Mouse (Mus musculus) brain, embryonic 14.5 days (tissue): ENCODE measurements around the gene Pcgf6. TPM values are rescaled to one million over a fixed set of nuclear protein-coding genes. Genes with fewer than 3 reads are reported as not detected.

ENCODE experiments used
- DNase-seq: peaks from one replicate; pipeline ENCODE4 v3.0.0-alpha.2; 2011; ENCODE audit warnings: low read depth
- CTCF ChIP-seq: fragments of 200-500 bp; IDR thresholded peaks from 2 replicates; pipeline ENCODE4 v1.5.1; 2012; ENCODE audit warnings: inconsistent platforms, mild to moderate bottlenecking, moderate library complexity, borderline replicate concordance; ENCODE audit not compliant: insufficient read depth, insufficient read length; ENCODE audit errors: extremely low read depth
- POLR2A ChIP-seq: fragments of 200-500 bp; IDR thresholded peaks from 2 replicates; pipeline ENCODE4 v1.6.1; 2012; ENCODE audit warnings: mild to moderate bottlenecking, inconsistent platforms, borderline replicate concordance; ENCODE audit not compliant: poor library complexity, insufficient read depth, insufficient read length, severe bottlenecking; ENCODE audit errors: extremely low read depth
- polyA plus RNA-seq: library from polyadenylated mRNA; depleted of rRNA; stranded (reverse); fragments of >200 nt; gene quantifications from 2 replicates; pipeline ENCODE4 v1.2.3, GENCODE M21; 2012; rRNA removed

The Pcgf6 gene
- polyA plus RNA-seq = 65.2 and 81.7 TPM in 2 replicates

DNA sequence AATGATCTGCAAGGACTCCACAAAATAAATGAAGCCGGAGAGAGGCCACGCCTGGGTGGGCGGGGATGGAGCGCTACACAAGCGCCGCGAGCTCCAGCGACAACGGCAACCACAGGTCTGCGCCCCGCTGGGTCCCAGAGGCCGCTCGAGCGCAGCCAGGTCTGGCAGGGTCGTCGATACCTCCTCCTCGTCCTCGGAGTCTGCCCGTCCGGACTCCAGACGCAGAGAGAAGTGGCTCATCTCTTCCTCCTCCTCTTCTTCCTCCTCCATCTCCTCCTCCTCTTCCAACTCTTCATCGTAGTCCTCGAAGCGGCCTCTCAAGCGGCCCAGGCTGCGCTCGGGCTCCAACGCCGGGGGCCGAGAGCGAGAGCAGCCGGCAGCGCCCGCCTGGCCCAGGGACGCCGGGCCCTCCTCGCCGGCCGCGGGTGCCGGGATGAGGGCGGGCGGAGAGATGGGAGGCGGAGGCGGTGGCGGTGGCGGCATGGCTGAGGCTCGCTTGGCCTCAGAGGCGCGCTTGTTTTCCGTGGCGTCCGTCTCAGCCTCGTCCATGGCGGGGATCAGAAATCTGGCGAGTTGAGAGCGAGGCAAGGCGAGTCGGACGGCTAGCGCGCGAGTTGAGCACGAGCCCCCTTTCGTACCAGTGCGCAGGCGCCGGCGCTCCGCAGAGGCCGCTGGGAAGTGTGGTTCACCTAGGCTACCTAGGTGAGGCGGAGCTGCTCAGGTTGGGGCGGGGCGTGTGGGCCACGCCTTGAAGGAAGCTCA lies at the start of gene Pcgf6:
Gene Pcgf6, minus strand, starts transcription at position 636 of the 762 bp plus-strand sequence.
- TF ChIP-seq CTCF = no peak
- peak; percentile 47; the same call in 1 of the 2 replicates for TF ChIP-seq POLR2A
- DNase-seq = peak; percentile 93

DNA sequence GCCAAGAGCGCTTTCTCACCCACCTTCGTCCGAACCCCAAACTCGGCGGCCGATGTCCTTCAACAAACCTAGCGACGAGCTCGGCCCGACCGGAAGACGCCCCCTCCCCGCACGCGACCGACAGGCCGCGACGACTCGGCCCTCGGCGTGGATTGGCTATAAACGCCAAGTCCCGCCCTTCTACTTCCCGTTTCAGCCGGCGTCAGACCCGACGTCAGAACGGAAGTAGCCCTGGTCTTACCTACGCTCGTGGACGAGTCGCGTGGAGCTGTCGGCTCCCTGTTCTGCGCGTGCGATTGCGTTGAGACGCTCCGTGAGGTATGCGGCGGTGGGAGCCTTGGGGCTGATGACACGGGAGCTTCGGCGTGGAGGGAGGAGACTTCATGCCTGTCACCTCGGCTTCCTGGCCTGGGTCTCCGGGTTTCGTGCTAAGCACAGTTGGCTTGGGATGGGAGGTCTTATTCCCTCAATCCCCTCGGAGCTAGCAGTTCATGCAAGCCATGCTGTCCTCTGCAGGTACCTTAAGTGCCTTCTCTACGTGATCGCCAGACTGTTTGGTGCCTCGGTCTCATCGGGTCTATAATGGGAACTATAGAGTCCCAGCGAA lies 39.9 kb upstream of the Pcgf6 start, which contains the start of the genes Usmg5 and Pdcd11:
Gene Usmg5, minus strand, starts transcription at position 98 of the 607 bp plus-strand sequence.
Gene Pdcd11, plus strand, starts transcription at position 219 of the 607 bp plus-strand sequence.
- TF ChIP-seq POLR2A = peak; percentile 57; the same call in 1 of the 2 replicates
- TF ChIP-seq CTCF = no peak
- peak; percentile 99 for DNase-seq

GRCm38 (mm10) chr19:47089718-47090525 lies 39.2 kb upstream of the Pcgf6 start:
- DNase-seq = no peak
- TF ChIP-seq POLR2A = no peak
- TF ChIP-seq CTCF = no peak

GRCm38 (mm10) chr19:47088226-47088625 lies 37.5 kb upstream of the Pcgf6 start:
- TF ChIP-seq CTCF = no peak
- no peak for TF ChIP-seq POLR2A
- DNase-seq = no peak

DNA sequence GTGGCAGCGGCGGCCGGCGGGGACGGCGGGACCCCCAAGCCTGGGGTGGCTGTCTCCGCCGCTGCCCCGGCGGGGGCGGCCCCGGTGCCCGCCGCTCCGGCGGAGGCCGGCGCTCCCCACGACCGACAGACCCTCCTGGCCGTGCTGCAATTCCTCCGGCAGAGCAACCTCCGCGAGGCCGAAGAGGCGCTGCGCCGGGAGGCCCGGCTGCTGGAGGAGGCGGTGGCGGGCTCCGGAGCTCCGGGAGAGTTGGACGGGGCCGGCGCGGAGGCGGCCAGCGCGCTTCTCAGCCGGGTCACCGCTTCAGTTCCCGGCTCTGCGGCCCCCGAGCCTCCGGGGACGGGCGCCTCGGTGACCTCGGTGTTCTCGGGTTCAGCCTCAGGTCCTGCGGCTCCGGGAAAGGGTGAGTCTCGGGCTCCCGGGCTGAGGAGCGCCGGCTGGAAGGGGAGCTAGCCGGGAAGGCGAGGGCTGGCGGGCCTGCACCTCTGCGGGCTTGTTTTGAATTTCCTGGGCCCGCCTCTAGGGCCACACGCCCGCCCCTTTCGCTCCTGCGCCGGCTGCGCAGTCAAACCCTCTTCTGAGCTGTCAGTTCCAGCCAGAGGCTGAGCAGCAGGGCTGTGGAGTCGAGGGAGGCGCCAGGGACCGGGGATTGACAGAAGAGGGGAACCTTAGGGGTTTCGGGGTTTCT lies 17.4 kb upstream of the Pcgf6 start:
- TF ChIP-seq POLR2A (0 out of 2 replicates have a peak, but pooled peaks have one; percentile 20), CTCF (no peak)
- DNase-seq = peak; percentile 93

DNA sequence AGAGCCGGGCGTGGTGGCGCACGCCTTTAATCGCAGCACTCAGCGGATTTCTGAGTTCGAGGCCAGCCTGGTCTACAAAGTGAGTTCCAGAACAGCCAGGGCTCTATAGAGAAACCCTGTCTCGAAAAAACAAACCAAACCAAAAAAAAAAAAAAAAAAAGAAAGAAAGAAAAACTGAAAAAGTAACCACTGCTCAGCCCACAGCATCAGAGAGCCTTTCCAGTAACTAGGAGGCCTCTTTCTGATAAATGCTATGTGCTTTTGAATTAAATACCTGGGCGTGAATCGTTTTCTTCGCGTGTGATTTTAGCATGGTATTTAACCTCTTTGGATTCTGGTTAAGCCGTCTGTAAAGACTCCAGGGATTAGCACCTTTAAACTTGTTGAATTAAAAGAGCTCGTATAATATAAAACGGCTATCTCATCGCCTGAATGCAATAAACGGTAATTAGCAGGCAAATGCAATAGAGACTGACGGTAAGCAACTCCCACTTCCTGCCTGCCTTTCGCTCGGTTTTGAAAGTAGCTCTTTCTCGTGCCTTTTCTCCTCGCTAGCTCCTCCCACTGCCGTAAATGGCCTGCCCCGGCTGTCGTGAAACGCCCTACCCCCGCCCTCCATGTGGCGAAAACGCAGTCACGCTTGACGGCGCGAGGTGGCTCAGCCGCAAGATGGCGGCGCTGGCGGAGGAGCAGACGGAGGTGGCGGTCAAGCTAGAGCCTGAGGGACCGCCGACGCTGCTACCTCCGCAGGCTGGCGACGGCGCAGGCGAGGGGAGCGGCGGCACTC lies 16.6 kb upstream of the Pcgf6 start, which contains the start of gene Taf5:
Gene Taf5, plus strand, starts transcription at position 651 of the 787 bp plus-strand sequence.
- no peak for TF ChIP-seq CTCF
- TF ChIP-seq POLR2A = peak; percentile 95
- DNase-seq = peak; percentile 99

DNA sequence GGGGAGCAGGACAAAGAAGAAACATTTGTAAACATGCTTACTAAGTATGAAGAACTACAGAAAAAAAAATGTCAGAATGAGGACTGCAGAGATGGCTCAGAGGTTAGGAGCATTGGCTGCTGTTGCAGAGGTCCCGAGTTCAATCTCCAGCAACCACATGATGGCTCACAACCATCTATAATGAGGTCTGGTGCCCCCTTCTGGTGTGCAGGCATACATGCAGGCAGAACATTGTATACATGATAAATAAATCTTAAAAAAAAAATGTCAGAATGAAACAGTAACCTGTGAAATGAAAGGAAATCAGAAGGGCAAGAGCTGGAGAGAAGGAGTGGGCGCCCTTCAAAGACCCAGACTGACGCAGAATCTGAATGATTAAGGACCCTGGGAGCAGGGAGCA lies 15.2 kb upstream of the Pcgf6 start:
- DNase-seq = no peak
- TF ChIP-seq POLR2A (no peak), CTCF (peak; percentile 10; the same call in 1 of the 2 replicates)

DNA sequence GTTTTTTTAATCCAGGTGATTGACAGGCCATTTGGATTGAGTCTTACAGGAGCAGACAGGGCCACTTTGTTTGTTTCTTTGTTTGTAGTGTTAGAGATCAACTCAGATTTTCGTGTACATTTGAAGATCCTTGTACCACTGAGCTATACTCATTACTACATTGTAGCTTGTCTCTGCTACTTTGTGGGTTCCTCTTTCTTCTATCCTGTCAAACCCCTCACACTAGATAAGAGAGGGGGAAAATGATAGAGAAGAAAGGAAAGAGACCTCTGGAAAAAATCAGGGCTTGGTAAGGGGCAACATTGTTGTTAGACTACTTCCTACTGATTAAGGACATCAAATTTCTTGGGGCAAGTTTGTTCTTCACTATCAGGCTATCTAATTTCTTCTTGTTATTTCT lies 7.0 kb upstream of the Pcgf6 start:
- DNase-seq = no peak
- TF ChIP-seq CTCF (no peak), POLR2A (no peak)

GRCm38 (mm10) chr19:47053471-47053870 lies 2.8 kb upstream of the Pcgf6 start:
- no peak for TF ChIP-seq CTCF
- no peak for DNase-seq

- TF ChIP-seq CTCF (no peak), POLR2A (no peak)
- DNase-seq = no peak
Measured at GRCm38 (mm10) chr19:47052927-47053326, 2.2 kb upstream of the Pcgf6 start.

- DNase-seq = no peak
- TF ChIP-seq CTCF = no peak
- TF ChIP-seq POLR2A = no peak
Measured at GRCm38 (mm10) chr19:47049840-47050239, 866 bp downstream of the Pcgf6 start.
